Mouse (Mus musculus) heart, postnatal 4 days (tissue): ENCODE data around the gene Olfr657. TPM values are rescaled to one million over a fixed set of nuclear protein-coding genes. Genes with fewer than 3 reads are reported as not detected.

Experiments
- DNase-seq: peaks from one replicate; pipeline ENCODE4 v3.0.0; 2021
- total RNA-seq, 2 experiments: library from RNA; stranded (reverse); gene quantifications; 2 replicates each; pipeline ENCODE4 v1.2.3; 2021

Gene Olfr657
- total RNA-seq: not detected

DNA sequence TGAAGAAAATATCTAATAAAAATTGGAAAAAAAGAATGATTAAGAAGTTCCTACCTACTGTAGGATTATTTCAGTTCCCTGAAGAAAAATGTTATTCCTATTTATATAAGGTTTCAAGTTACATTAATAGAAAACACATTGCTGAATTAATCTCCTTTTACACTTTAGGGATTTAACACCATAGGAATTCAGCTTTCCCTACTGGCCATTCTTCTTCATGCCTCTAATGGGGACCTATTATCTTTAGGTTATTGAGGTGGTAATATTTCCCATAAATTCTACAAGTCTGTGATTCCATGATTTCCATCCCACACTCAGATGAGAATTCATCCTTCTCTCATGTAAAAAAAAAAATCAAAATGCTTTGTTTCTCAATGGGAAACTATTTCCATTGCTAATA, at the start of gene Olfr657:
TSS of gene Olfr657 (plus strand) at position 301 of the 400 bp plus-strand sequence.
- no peak for DNase-seq

DNA sequence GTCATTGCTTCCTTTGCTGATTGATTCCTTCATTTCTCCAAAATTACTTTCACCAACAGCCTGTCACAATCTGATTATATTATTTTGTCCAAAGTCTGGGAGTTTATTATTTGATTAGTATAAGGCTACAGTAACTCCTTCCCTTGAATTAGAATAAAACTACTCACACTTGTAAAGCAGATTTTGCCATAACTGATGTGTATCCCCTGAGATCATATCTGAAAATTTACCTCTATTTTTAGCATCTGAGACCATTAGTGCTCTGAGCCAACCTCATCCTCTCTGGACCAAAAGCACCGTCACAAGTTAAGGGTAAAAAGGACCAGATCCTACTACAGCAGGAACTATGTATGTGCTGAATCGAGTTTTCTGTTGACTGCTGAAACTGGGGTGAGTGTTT, 47.6 kb upstream of the Olfr657 start, which contains the start of gene Olfr653:
TSS of gene Olfr653 (plus strand) at position 301 of the 400 bp plus-strand sequence.
- DNase-seq: no peak

DNA sequence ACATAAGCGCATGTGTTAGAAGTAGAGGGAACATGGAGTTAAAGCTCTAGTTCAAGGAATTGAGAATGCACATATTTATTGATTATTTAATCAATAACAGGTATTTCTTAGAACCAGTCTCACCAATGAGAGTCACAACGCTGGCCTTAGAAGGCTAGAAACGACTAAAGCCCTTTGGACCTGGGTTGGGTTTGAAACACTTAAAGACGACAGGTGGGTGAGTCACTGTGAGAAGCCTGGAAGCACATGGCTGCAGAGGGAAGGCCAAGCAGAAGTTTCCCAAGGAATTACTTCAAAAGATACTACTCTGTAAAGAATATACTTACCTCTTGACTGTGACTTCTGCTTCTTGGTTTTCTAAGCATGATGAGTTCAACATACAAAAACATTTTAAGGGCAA, 43.7 kb upstream of the Olfr657 start:
- DNase-seq: no peak

DNA sequence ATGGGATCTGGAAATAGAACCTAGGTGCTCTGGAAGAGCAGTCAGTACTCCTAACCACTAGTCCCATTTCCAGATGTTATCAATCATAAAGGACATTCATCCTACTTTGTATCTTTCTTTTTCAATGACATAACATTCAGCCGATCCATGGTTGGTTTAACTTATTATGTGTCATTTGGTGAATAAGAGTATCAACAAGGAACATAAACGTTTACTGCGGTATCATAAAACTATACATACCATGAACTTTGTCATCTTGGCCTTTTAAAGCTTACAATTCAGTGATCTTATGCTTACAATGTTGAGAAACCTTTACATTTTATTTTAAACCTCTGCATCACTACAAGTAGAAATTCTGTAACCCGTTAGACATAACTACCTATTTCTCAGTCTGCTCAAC, 43.2 kb upstream of the Olfr657 start:
- no peak for DNase-seq

DNA sequence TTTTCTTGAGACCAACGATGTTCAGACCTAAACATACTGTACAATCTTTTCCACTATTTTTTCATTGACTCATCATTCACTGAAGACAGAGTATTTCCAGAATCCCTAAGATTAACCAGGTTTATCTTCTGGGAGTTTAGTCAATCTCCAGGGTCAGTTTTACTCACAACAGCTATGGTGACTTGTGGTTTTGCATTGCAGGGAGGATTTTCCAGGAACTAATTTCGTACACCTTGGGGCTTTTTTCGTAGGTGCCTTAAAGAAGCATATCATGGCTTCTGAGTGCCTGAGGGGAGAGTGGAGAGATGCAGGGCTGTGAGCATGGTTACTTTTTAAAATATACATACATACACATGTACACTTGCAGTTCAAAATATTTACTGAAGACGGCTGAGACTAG, 37.9 kb upstream of the Olfr657 start, which contains the start of gene Olfr654:
TSS of gene Olfr654 (plus strand) at position 301 of the 400 bp plus-strand sequence.
- no peak for DNase-seq

DNA sequence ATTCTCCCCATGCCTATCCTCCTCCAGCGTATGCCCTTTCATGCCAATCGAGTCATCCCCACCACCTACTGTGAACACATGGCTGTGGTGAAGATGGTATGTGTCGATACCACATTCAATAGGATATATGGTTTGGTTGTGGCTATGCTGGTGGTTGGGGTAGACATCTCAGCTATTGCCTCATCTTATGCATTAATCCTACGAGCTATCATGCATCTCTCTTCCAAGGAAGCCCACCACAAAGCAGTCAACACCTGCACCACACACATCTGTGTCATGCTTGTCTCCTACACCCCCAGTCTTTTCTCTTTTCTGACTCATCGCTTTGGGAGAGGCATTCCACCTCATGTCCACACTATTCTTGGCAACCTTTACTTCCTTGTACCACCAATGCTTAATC, 36.3 kb upstream of the Olfr657 start:
- no peak for DNase-seq

DNA sequence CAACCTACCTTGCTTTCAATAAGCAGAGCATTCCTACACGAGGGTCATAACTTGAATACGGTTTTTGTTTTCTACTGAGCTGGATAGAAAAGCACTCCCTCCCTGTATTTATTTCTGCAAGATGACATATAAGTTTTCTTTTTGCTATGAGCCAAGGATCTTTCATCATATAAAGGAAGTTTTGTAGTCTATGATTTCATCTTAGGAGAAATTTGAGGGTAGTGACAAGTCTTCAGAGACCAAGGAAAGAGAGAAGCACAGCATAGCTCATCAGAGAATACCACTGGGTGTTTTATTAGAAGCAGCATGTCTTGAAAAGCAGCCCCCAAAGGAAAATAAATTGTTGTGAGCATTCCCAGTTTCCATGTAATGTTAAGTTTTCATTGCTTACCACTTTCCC, 22.9 kb upstream of the Olfr657 start, which contains the start of gene Olfr655:
TSS of gene Olfr655 (minus strand) at position 101 of the 400 bp plus-strand sequence.
- no peak for DNase-seq

DNA sequence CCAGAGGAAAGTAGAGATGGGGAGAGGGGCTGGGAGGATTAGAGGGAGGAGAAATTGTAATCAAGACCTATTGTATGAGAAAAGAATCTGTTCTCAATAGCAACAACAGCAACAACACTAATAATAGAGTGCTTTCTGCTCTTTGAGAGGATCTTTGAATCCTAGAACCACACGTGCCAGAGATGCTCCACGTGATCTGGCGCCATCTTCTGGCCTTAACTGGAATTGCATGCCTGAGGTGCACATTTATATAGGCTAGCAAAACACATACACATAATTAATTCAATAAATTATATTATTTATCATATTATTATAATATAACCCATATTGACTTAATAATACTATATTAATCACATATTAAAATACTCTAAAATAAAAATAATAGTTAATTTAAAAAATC, 21.4 kb upstream of the Olfr657 start:
- DNase-seq: peak; percentile 40

DNA sequence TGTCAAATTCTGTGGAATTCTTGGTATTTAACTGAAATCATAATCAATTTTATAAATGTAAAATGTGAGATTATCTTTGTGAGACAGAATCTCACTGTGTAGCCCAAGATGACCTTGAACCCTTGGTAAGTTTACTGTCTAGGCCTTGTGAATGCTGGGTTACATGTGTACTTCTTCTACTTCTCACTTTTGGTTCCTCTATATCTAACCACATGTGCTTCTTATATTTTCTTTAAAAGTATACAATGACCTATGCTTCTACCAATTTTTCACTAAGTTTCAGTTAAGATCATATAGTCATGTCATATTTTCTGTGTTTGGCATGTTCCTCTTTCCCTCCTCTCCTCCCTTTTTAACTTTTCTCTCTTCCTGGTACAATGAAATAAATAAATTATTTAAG, 19.9 kb upstream of the Olfr657 start:
- DNase-seq: no peak

DNA sequence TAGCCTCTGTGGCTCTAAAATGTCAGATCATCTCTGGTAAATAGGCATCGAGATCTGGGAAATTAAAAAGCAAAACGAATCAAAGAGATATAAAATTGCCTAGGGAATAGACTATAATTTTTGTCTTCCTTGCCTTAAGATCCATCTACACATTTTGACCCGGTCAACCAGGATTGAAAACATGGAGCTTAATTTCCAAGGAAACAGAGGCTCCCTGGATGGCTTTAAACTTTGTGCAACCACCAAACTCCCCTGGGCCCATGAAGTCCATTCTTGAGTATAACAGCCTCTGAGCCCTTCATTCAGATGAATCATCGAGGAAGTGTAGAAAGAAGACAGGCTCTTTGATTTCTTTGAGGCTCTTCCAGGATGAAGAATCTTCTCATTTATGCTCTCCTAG, 10.9 kb upstream of the Olfr657 start, which contains the start of gene Olfr656:
TSS of gene Olfr656 (plus strand) at position 301 of the 400 bp plus-strand sequence.
- DNase-seq: no peak

DNA sequence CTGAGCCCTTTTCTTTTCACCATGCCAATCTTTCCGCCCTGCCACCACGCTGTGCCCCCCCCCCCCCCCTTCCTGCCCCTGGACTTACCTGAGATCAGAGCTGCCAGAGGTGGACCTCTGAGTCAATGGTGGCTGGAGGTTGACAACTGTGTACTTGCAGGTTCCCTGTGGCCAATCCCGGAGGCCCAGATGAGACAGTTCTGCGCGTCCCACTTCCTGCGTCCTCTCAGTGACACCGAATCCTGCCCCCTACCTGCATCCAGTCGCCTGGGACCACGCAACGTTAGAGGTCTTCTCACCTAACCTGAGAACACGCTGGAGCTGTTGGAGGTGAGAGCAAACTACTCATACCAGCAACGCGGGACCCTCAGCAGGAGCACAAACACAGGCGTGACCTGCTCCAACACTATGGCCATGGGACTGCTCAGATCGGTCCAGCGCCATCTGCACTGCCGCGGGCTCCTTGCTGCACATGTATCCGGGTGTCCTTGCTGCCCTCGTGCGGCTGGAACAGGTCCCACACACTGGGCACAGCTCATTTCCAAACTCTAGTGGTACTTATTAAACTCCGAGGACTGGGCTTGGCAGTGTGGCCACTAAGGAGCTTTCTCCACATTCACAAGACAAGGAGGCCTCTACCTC, 22.4 kb downstream of the Olfr657 start, which contains the start of gene Olfr658:
TSS of gene Olfr658 (minus strand) at position 465 of the 642 bp plus-strand sequence.
- DNase-seq: peak; percentile 37

DNA sequence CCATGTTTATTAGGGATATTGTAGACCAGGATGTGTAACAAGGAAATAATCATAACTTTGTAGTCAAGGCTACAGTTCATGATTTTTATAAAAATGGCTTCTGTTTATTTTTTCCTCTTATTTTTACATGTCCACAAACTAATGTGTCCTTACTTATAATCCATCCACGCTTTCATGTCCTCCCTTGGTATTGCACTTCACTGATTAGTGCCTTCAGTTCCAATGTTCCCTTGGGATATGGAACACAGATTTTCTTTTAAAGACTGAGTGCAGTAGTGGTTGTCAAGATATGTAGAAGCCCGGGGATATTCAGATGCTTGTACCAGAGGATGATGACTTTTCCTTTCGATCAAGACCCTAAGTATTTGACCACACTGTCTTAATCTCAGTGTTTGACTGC, 41.9 kb downstream of the Olfr657 start, which contains the start of gene Olfr659:
TSS of gene Olfr659 (plus strand) at position 301 of the 400 bp plus-strand sequence.
- no peak for DNase-seq

DNA sequence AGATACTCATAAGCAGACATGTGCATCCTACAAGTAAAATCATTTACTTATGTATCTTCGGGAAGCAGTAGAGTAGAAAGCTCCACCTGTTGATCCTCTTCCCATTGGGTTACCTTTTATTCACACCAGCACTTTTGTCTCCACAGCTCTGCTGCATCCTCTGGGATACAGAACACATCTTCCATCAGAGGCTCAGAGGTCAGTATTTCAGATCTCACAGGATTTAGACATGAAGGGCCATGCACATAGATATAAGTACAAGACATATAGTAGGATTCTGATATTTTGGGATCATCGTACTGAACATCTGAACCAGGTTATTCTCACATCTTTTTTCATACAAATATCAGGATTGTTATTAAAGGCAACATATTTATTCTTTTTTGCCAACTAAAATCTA, 61.6 kb downstream of the Olfr657 start, which contains the start of gene Olfr661:
TSS of gene Olfr661 (plus strand) at position 301 of the 400 bp plus-strand sequence.
- DNase-seq: no peak

Other genes starting within 250 kb of the Olfr657 start
- gene Trim30c, start 224.0 kb upstream of the Olfr657 start, total RNA-seq: not detected
- 1 to 10 TPM; 1.4 to 1.8 TPM for gene Trim30a, start 159.6 kb upstream of the Olfr657 start, total RNA-seq
- under 1 TPM; 0.26 to 0.38 TPM for gene Trim30d, start 116.9 kb upstream of the Olfr657 start, total RNA-seq
- gene Olfr651, start 74.7 kb upstream of the Olfr657 start, total RNA-seq: not detected
- gene Olfr652, start 63.9 kb upstream of the Olfr657 start, total RNA-seq: not detected
- not detected for gene Olfr653, start 47.5 kb upstream of the Olfr657 start, total RNA-seq
- gene Olfr654, start 37.8 kb upstream of the Olfr657 start, total RNA-seq: not detected
- gene Olfr655, start 23.0 kb upstream of the Olfr657 start, total RNA-seq: not detected
- not detected for gene Olfr656, start 10.8 kb upstream of the Olfr657 start, total RNA-seq
- not detected for gene Olfr658, start 22.5 kb downstream of the Olfr657 start, total RNA-seq
- gene Olfr659, start 42.0 kb downstream of the Olfr657 start, total RNA-seq: not detected
- gene Olfr661, start 61.7 kb downstream of the Olfr657 start, total RNA-seq: not detected
- gene Usp17le, start 152.7 kb downstream of the Olfr657 start, total RNA-seq: not detected
- not detected for gene Usp17lb, start 217.8 kb downstream of the Olfr657 start, total RNA-seq
- gene Usp17la, start 232.2 kb downstream of the Olfr657 start, total RNA-seq: not detected